Mouse (Mus musculus): Measurements from ENCODE around the gene Sae1. TPM values are rescaled to one million over a fixed set of nuclear protein-coding genes. Genes with fewer than 3 reads are reported as not detected.
A peak's percentile ranks its signal among the peaks of the same experiment; 100 is the strongest.

Sae1 gene
- total and polyA plus RNA-seq, 3 experiments: 23.4 to 36.1 (median 33.0) TPM

DNA sequence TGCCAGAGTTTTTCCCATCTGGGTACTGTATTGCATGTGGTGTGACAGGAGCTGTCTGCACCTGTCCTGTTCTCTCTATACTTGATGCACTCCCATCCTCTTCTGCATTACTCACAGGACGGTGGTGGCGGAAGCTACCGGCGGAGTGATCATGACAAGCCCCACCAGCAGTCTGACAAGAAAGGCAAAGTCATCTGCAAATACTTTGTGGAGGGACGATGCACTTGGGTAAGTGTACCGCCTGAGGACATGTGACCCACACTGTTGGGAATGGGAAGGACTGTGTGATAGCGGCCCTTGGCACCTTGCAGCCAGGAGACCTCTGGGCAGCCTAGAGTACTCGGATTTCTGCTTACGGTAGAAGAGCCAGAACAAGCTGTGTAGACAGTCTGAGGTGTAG is 36.1 kb upstream of the Sae1 start:
- no peak for DNase-seq
- Histone ChIP-seq H3K27me3 (ENCODE audit: control insufficient read depth, insufficient read depth, low read length) (no peaks in the 10 kb centered on the region), H3K4me3 (no peak overlapping the region), H3K9ac (ENCODE audit: low read depth, low read length) (no peak overlapping the region), H3K27ac (no peak overlapping the region), H3K79me2 (replicated peaks; ENCODE audit: control insufficient read depth, insufficient read depth, low read length) (no peaks in the 10 kb centered on the region), H3K36me3 (ENCODE audit: control insufficient read depth, insufficient read depth, low read length) (0 out of 2 replicates have a peak, but pooled peaks cover 2% of the 10 kb centered on the region), H3K4me1 (ENCODE audit: control insufficient read depth, insufficient read depth, low read length) (no peaks in the 10 kb centered on the region; the same call in 1 of the 2 replicates)
- intact Hi-C loops (cut with DNase I): loop anchor here (10.0 kb wide), 1 partner anchor 49 kb away; no protein-coding TSS in a partner anchor
- WGBS: 70% methylated on average over 9 of the region's 9 CpGs
- TF ChIP-seq CTCF (IDR thresholded peaks at IDR 0.05) (no peak), EP300 (IDR thresholded peaks at IDR 0.05; ENCODE audit: insufficient read depth, low read depth, low read length) (no peak), POLR2A (IDR thresholded peaks at IDR 0.05; ENCODE audit: insufficient read depth, low read depth, low read length) (no peak)

DNA sequence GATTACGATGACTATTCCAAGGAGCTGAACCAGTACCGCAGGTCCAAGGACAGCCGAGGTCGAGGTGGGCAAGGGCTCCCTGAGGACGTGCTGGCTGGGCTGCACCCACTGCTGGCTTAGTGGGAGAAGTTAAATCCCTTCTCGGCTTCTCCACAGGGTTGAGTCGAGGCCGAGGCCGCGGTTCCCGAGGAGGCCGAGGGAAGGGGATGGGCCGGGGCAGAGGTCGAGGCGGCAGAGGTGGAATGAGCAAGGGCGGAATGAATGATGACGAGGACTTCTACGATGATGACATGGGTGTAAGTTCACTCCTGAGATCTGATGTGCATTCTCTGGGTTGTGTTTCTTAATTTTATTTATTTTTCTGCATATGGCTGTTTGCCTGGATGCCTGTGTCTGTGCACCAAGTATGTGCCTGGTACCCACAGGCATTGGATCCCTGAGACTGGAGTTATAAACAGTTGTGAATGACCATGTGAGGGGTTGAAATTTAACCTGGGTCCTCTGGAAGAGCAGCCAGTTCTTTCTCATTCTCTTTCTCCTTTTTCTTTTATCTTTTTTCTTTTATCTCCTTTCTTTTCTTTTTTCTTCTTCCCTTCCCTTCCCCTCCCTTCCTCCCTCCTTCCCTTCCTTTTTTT is 34.7 kb upstream of the Sae1 start:
- Histone ChIP-seq H3K4me1 (ENCODE audit: control insufficient read depth, insufficient read depth, low read length) (no peaks in the 10 kb centered on the region; the same call in 1 of the 2 replicates), H3K36me3 (ENCODE audit: control insufficient read depth, insufficient read depth, low read length) (peaks cover 5% of the 10 kb centered on the region; the same call in 1 of the 2 replicates), H3K9ac (ENCODE audit: low read depth, low read length) (no peak overlapping the region), H3K27ac (no peak overlapping the region), H3K27me3 (ENCODE audit: control insufficient read depth, insufficient read depth, low read length) (no peaks in the 10 kb centered on the region), H3K4me3 (no peak overlapping the region), H3K79me2 (replicated peaks; ENCODE audit: control insufficient read depth, insufficient read depth, low read length) (no peaks in the 10 kb centered on the region)
- DNase-seq: no peak
- intact Hi-C loops (cut with DNase I): loop anchor here (10.0 kb wide), 1 partner anchor 48 kb away; no protein-coding TSS in a partner anchor
- no peak for TF ChIP-seq CTCF (IDR thresholded peaks at IDR 0.05)
- no peak for TF ChIP-seq EP300 (IDR thresholded peaks at IDR 0.05; ENCODE audit: insufficient read depth, low read depth, low read length)
- no peak for TF ChIP-seq POLR2A (IDR thresholded peaks at IDR 0.05; ENCODE audit: insufficient read depth, low read depth, low read length)
- WGBS: 87% methylated on average over 18 of the region's 18 CpGs

DNA sequence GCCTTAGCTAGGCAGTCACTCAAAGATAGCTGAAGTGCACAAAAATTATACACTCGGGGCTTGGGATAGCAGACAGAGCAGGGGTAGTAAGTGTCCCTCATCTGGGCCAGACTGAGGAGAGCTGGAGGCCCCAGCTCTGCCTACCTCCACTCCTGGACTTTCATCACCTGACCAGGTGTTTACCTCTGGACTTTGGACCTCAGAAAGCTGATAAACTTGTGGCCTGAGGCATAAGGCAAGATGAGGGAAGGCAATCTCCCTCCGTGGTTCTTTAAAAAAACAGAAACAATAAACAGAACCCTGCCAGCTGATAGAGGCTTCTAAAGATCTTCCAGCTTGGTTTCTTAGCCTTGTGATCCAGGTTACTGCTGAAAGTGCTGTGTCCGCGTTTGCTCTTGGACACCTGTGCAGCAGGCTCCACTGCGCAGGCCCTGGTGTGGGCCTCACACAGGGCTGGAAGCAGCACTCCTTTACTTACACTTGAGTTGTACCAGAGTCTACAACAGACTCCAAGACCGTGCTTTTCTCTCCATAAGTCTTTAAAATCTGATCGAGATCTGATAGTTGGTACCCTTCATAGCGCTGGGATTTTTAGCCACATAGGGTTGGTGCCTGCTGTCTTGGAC is 33.0 kb upstream of the Sae1 start:
- H3K79me2 ChIP-seq (replicated peaks; ENCODE audit: control insufficient read depth, insufficient read depth, low read length): no peaks in the 10 kb centered on the region
- H3K36me3 ChIP-seq (ENCODE audit: control insufficient read depth, insufficient read depth, low read length): peaks cover 8% of the 10 kb centered on the region; the same call in 1 of the 2 replicates

DNA sequence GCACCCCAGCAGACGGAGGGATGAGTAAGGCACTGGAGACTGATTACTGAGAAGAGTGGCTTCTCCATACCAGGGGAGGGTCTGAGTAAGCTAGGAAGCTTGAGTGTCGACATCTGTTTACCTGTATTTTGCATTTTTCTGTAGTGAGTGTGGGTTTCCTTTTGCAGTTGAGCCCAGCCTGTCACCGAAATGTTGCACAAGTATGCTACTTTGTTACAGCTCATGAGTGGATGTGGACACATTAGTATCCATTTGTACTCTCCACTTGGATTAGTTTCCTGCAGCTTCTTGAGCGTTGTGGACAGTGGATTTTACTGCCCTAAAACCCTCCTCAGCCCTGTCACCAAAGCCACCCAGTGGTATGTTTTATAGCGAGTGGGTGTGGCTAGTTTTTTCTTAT is 31.1 kb upstream of the Sae1 start:
- H3K79me2 ChIP-seq (replicated peaks; ENCODE audit: control insufficient read depth, insufficient read depth, low read length): no peaks in the 10 kb centered on the region
- 81% methylated on average over 5 of the region's 5 CpGs for WGBS
- no peak for DNase-seq
- H3K9ac ChIP-seq (ENCODE audit: low read depth, low read length): no peak overlapping the region
- no peak overlapping the region for H3K27ac ChIP-seq
- no peaks in the 10 kb centered on the region for H3K27me3 ChIP-seq (ENCODE audit: control insufficient read depth, insufficient read depth, low read length)
- H3K4me3 ChIP-seq: no peak overlapping the region
- peaks cover 9% of the 10 kb centered on the region for H3K4me1 ChIP-seq (ENCODE audit: control insufficient read depth, insufficient read depth, low read length)
- no peak for TF ChIP-seq POLR2A (IDR thresholded peaks at IDR 0.05; ENCODE audit: insufficient read depth, low read depth, low read length)
- no peak for TF ChIP-seq EP300 (IDR thresholded peaks at IDR 0.05; ENCODE audit: insufficient read depth, low read depth, low read length)
- TF ChIP-seq CTCF (IDR thresholded peaks at IDR 0.05): no peak
- intact Hi-C loops (cut with DNase I): no loop called here
- H3K36me3 ChIP-seq (ENCODE audit: control insufficient read depth, insufficient read depth, low read length): peaks cover 8% of the 10 kb centered on the region; the same call in 1 of the 2 replicates

More for the DNA sequence above, 33.0 kb upstream of the Sae1 start:
- peaks cover 9% of the 10 kb centered on the region for H3K4me1 ChIP-seq (ENCODE audit: control insufficient read depth, insufficient read depth, low read length)
- intact Hi-C loops (cut with DNase I): loop anchor here (10.0 kb wide), 1 partner anchor 46 kb away; no protein-coding TSS in a partner anchor
- TF ChIP-seq EP300 (IDR thresholded peaks at IDR 0.05; ENCODE audit: insufficient read depth, low read depth, low read length) (no peak), POLR2A (IDR thresholded peaks at IDR 0.05; ENCODE audit: insufficient read depth, low read depth, low read length) (no peak), CTCF (IDR thresholded peaks at IDR 0.05) (no peak)
- H3K4me3 ChIP-seq: no peak overlapping the region
- no peak overlapping the region for H3K27ac ChIP-seq
- H3K9ac ChIP-seq (ENCODE audit: low read depth, low read length): no peak overlapping the region
- no peaks in the 10 kb centered on the region for H3K27me3 ChIP-seq (ENCODE audit: control insufficient read depth, insufficient read depth, low read length)
- 87% methylated on average over 8 of the region's 8 CpGs for WGBS
- no peak for DNase-seq

DNA sequence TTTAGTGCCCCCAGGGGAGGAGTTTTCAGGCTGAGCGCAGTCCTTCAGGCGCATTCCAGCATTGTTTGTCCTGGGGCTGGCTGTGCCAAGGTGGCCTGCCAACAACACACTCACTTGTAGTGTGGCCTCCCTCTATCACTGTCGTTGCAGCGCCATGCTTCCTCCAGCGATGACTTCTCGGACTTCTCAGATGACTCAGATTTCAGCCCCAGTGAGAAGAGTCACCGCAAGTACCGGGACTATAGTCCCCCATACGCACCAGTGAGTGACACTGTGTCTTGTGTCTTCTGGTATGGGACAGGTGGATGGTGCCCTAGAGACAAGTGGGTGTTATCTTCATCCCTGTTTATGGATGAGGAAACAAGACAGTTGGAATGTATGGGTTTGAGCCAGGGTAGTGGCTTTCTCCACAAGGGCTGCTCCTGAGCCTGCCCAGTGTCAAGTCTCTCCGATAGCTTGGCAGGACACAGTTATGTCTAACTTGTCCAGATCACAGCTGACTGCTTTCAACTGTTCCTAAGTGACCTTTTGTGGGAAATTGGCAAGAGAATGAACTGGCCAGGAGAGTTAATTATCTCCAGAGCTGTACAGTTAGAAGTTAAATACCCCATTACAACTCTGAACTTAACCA is 29.6 kb upstream of the Sae1 start:
- DNase-seq: peak; percentile 64 to 72
- peak overlapping the region; percentile 74 for H3K27ac ChIP-seq
- TF ChIP-seq EP300 (IDR thresholded peaks at IDR 0.05; ENCODE audit: insufficient read depth, low read depth, low read length) (peak; percentile 67; the same call in 1 of the 2 replicates), POLR2A (IDR thresholded peaks at IDR 0.05; ENCODE audit: insufficient read depth, low read depth, low read length) (0 out of 2 replicates have a peak, but pooled peaks have one; percentile 24), CTCF (IDR thresholded peaks at IDR 0.05) (no peak)
- H3K9ac ChIP-seq (ENCODE audit: low read depth, low read length): no peak overlapping the region
- intact Hi-C loops (cut with DNase I): no loop called here
- peaks cover 8% of the 10 kb centered on the region; the same call in 1 of the 2 replicates for H3K36me3 ChIP-seq (ENCODE audit: control insufficient read depth, insufficient read depth, low read length)
- no peaks in the 10 kb centered on the region for H3K27me3 ChIP-seq (ENCODE audit: control insufficient read depth, insufficient read depth, low read length)
- H3K79me2 ChIP-seq (replicated peaks; ENCODE audit: control insufficient read depth, insufficient read depth, low read length): no peaks in the 10 kb centered on the region
- peaks cover 9% of the 10 kb centered on the region for H3K4me1 ChIP-seq (ENCODE audit: control insufficient read depth, insufficient read depth, low read length)
- peak overlapping the region; percentile 22; the same call in 1 of the 2 replicates for H3K4me3 ChIP-seq
- 41% methylated on average over 10 of the region's 10 CpGs for WGBS
